ENCODE assay signal across 8 mouse cellular contexts in the genomic region with DNA sequence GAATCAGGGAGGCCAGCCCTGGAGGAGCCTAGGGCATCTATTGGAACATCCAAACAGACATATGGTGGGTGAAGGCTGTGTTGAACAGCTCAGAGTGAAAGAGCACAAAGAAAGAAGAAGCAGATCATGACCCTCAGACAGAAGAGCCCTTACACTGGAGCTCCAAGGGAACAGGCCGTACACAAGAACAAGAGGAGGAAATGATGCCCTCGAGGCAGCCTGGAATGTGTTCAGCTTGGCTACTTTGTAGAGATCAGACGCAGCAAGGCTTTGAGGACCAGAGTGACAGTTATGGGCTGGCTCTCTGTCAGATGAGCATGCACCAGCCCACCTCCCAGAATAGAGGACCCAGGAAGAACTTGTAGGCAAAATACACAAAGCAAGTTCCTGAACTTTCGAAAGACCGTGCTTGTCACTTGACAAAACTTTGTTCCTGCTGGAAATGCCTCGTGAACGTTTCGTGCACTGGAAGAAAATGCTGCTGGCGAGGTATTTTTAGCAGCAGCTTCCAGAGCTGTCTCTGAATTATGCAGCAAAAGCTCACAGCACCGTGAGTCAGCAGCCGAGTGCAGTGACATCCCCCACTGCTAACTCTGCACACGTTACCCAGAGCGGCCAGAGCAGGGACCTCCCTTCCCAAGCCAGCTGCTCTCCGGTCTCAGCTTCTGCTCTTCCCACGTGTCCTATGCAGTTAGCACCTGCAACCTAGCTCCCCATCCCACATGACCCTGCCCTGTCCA. TPM values are rescaled to one million over a fixed set of nuclear protein-coding genes. Genes with fewer than 3 reads are reported as not detected.
DNase-seq lines count a peak whose midpoint lies in the region; ATAC-seq and TF ChIP-seq lines count a peak whose summit lies in the region.

No protein-coding gene starts in this region.

- H3K4me2 ChIP-seq in CH12.LX (ENCODE audit: insufficient read depth, low read depth, poor library complexity, severe bottlenecking) = 0 out of 2 replicates have a peak overlapping the region, but pooled peaks have one; percentile 12

- no peaks in the 10 kb centered on the region for H3K36me3 ChIP-seq in CH12.LX (replicated peaks in 1 of 2; ENCODE audit: control insufficient read depth in 1 of 2, insufficient read depth in 1 of 2, low read length in 1 of 2)
- H3K36me3 ChIP-seq in megakaryocyte, embryonic 14.5 days (replicated peaks; ENCODE audit: low read length) = no peaks in the 10 kb centered on the region
- H3K36me3 ChIP-seq in thymus, adult 2 months (ENCODE audit: control insufficient read depth, insufficient read depth, low read length) = no peaks in the 10 kb centered on the region

- peak; percentile 66 for DNase-seq in CH12.LX (ENCODE audit: extremely low read depth)
- peak; percentile 33 for DNase-seq in adipocyte (ENCODE audit: low spot score)
- DNase-seq in heart, postnatal 25 days (ENCODE audit: low spot score) = peak; percentile 29
- DNase-seq in layer of hippocampus, postnatal 36 days = peak; percentile 61 to 62
- DNase-seq in thymus, adult 2 months = peak; percentile 63
- no peak for DNase-seq in cerebellum, adult 9-11 months

- no peak for TF ChIP-seq EP300 in CH12.LX (IDR thresholded peaks at IDR 0.05; ENCODE audit: low read length)

- H3K9ac ChIP-seq in CH12.LX (ENCODE audit: insufficient read depth, low read depth) = no peak overlapping the region

- no peaks in the 10 kb centered on the region for H3K79me2 ChIP-seq in CH12.LX (replicated peaks; ENCODE audit: control insufficient read depth, extremely low read depth, insufficient read depth, poor library complexity, severe bottlenecking)

- TF ChIP-seq RAD21 in CH12.LX (IDR thresholded peaks at IDR 0.05; ENCODE audit: low read depth, low read length) = no peak

- in situ Hi-C loops in CH12.LX (cut with MboI; ENCODE audit: low pct_ligation_motif_present, low pct_unique_long_range_greater_than_20kb, low sequenced_read_pairs) = no loop called here

- dilution Hi-C loops in CH12.LX (cut with MboI; ENCODE audit: extremely low pct_ligation_motif_present, extremely low pct_unique_long_range_greater_than_20kb, low sequenced_read_pairs) = no loop called here

- peaks cover 17 to 67% of the 10 kb centered on the region in 2 experiments for H3K4me1 ChIP-seq in CH12.LX (ENCODE audit: control insufficient read depth in 1 of 2, insufficient read depth in 2 of 2)
- peaks cover 79% of the 10 kb centered on the region for H3K4me1 ChIP-seq in megakaryocyte, embryonic 14.5 days
- H3K4me1 ChIP-seq in thymus, adult 2 months (replicated peaks; ENCODE audit: control insufficient read depth, insufficient read depth, low read length) = peaks cover 37% of the 10 kb centered on the region

- TF ChIP-seq CTCF in CH12.LX (conservative IDR thresholded peaks at IDR 0.05 in 1 of 2, IDR thresholded peaks at IDR 0.05 in 1 of 2; ENCODE audit: low read depth in 2 of 2, low read length in 2 of 2) = no peak
- no peak for TF ChIP-seq CTCF in thymus, adult 2 months (IDR thresholded peaks at IDR 0.05; ENCODE audit: borderline replicate concordance, control insufficient read depth, extremely low read depth, insufficient read depth, low read length, poor library complexity)

- 6% methylated on average over 15 of the region's 15 CpGs for WGBS in thymus, adult 2 months

- H3K27ac ChIP-seq in CH12.LX (ENCODE audit: insufficient read depth, low read depth) = no peak overlapping the region
- H3K27ac ChIP-seq in thymus, adult 2 months (ENCODE audit: control insufficient read depth, insufficient read depth, low read length) = no peak overlapping the region

- H3K27me3 ChIP-seq in CH12.LX (replicated peaks) = no peaks in the 10 kb centered on the region
- no peaks in the 10 kb centered on the region for H3K27me3 ChIP-seq in megakaryocyte, embryonic 14.5 days (replicated peaks)
- H3K27me3 ChIP-seq in thymus, adult 2 months (ENCODE audit: control insufficient read depth, insufficient read depth, low read length) = no peaks in the 10 kb centered on the region

- no peak for TF ChIP-seq POLR2A in CH12.LX (IDR thresholded peaks at IDR 0.05; ENCODE audit: low read depth, low read length)
- TF ChIP-seq POLR2A in thymus, adult 2 months (IDR thresholded peaks at IDR 0.05; ENCODE audit: control insufficient read depth, extremely low read depth, insufficient read depth, low read length, poor library complexity) = no peak

- H3K4me3 ChIP-seq in CH12.LX (replicated peaks in 1 of 3; ENCODE audit: low read depth in 2 of 3, low read length in 2 of 3, poor library complexity in 1 of 3) = no peak overlapping the region
- peak overlapping the region; percentile 88 for H3K4me3 ChIP-seq in megakaryocyte, embryonic 14.5 days (replicated peaks)
- H3K4me3 ChIP-seq in thymus, adult 2 months (ENCODE audit: control insufficient read depth, insufficient read depth, low read length) = no peak overlapping the region

- intact Hi-C loops in heart, postnatal 25 days (cut with DNase I) = no loop called here

- no peaks in the 10 kb centered on the region for H3K9me3 ChIP-seq in CH12.LX (replicated peaks; ENCODE audit: low read length)
- H3K9me3 ChIP-seq in megakaryocyte, embryonic 14.5 days = no peaks in the 10 kb centered on the region

- peak; percentile 84 for ATAC-seq in frontal cortex, adult (ENCODE audit: low TSS enrichment)

TF ChIP-seq in CH12.LX, 34 proteins besides CTCF, POLR2A, EP300 and RAD21:
- TF ChIP-seq BHLHE40 (IDR thresholded peaks at IDR 0.05; ENCODE audit: low read depth, low read length) (peak; percentile 36; the same call in 1 of the 2 replicates), CHD2 (IDR thresholded peaks at IDR 0.05; ENCODE audit: low read length) (no peak), MAX (IDR thresholded peaks at IDR 0.05; ENCODE audit: low read length) (peak; percentile 32; the same call in 1 of the 2 replicates), GABPA (IDR thresholded peaks at IDR 0.05; ENCODE audit: insufficient replicate concordance, low read depth, low read length) (no peak), ETS1 (conservative IDR thresholded peaks at IDR 0.05; ENCODE audit: low read depth, low read length) (peak; percentile 33; the same call in 1 of the 2 replicates), TCF12 (IDR thresholded peaks at IDR 0.05; ENCODE audit: low read depth, low read length) (0 out of 2 replicates have a peak, but pooled peaks have one; percentile 28), KAT2A (IDR thresholded peaks at IDR 0.05; ENCODE audit: insufficient replicate concordance, low read length) (no peak), IRF4 (IDR thresholded peaks at IDR 0.05; ENCODE audit: low read depth, low read length) (0 out of 2 replicates have a peak, but pooled peaks have one; percentile 23), MEF2A (IDR thresholded peaks at IDR 0.05; ENCODE audit: borderline replicate concordance, low read depth, low read length) (peak; percentile 75), UBTF (IDR thresholded peaks at IDR 0.05; ENCODE audit: low read depth, low read length) (no peak), MXI1 (IDR thresholded peaks at IDR 0.05; ENCODE audit: low read depth, low read length) (no peak), NRF1 (IDR thresholded peaks at IDR 0.05; ENCODE audit: low read depth, low read length) (no peak), E2F4 (IDR thresholded peaks at IDR 0.05; ENCODE audit: insufficient replicate concordance, low read depth, low read length) (no peak)

RNA-seq across cellular contexts. Expression of a gene that starts 45.9 kb away (rescaled TPM):
- total RNA-seq in CH12.LX (2012; rRNA removed) = 1.2 and 1.7 TPM in 2 replicates
- 2.0 TPM in 2 replicates for total RNA-seq in CH12.LX (2014; rRNA removed)
- 2.8 and 2.9 TPM in 2 replicates for polyA plus RNA-seq in CH12.LX (2012; ENCODE audit: insufficient read length, low read depth)
- under 1 TPM; 0.36 to 0.60 TPM for total RNA-seq in heart, postnatal 25 days (2021)
- 10 to 100 TPM; 32.0 to 33.1 TPM for total RNA-seq in layer of hippocampus, postnatal 36 days (2021)
- polyA plus RNA-seq in megakaryocyte, embryonic 14.5 days (2012; ENCODE audit: insufficient read depth, low replicate concordance) = 0.37 and 4.0 TPM in 2 replicates
- 30.1 and 39.1 TPM in 2 replicates for polyA plus RNA-seq in thymus, adult 2 months (2012; rRNA removed)

RNA-seq across cellular contexts. Expression of a gene that starts 46.0 kb away (rescaled TPM):
- total RNA-seq in CH12.LX (2012; rRNA removed) (not detected in 2 replicates), CH12.LX (2014; rRNA removed) (not detected in 2 replicates)
- not detected in 2 replicates for polyA plus RNA-seq in CH12.LX (2012; ENCODE audit: insufficient read length, low read depth)
- not detected for total RNA-seq in heart, postnatal 25 days (2021)
- under 1 TPM; 0.32 to 0.40 TPM for total RNA-seq in layer of hippocampus, postnatal 36 days (2021)
- polyA plus RNA-seq in megakaryocyte, embryonic 14.5 days (2012; ENCODE audit: insufficient read depth, low replicate concordance) = 0.15 TPM in 1 of 2 replicates, not detected in the other
- polyA plus RNA-seq in thymus, adult 2 months (2012; rRNA removed) = not detected in 2 replicates

RNA-seq across cellular contexts. Expression of a gene that starts 54.9 kb away (rescaled TPM):
- total RNA-seq in CH12.LX (2012; rRNA removed) (6.0 and 6.2 TPM in 2 replicates), CH12.LX (2014; rRNA removed) (5.4 and 6.0 TPM in 2 replicates)
- 4.8 and 7.6 TPM in 2 replicates for polyA plus RNA-seq in CH12.LX (2012; ENCODE audit: insufficient read length, low read depth)
- 10 to 100 TPM; 72.6 to 89.1 TPM for total RNA-seq in heart, postnatal 25 days (2021)
- 10 to 100 TPM; 86.7 to 99.5 TPM for total RNA-seq in layer of hippocampus, postnatal 36 days (2021)
- 12.3 and 31.0 TPM in 2 replicates for polyA plus RNA-seq in megakaryocyte, embryonic 14.5 days (2012; ENCODE audit: insufficient read depth, low replicate concordance)
- polyA plus RNA-seq in thymus, adult 2 months (2012; rRNA removed) = 515 and 525 TPM in 2 replicates

Comparison
In these comparisons a context has a peak if more than half of its experiments do, and no peak if none do; other contexts are left out.
1. RNA of a gene that starts 45.9 kb away (total RNA-seq): 32.0 to 33.1 TPM in layer of hippocampus, postnatal 36 days; 1.2 to 2.0 TPM in CH12.LX and 0.36 to 0.60 TPM in heart, postnatal 25 days; every median in the first group is over 10 times any median in the second.
2. RNA of a gene that starts 54.9 kb away (total RNA-seq): 86.7 to 99.5 TPM in layer of hippocampus, postnatal 36 days and 72.6 to 89.1 TPM in heart, postnatal 25 days; 5.4 to 6.2 TPM in CH12.LX; every median in the first group is over 10 times any median in the second.